Mouse (Mus musculus) hindbrain, postnatal 0 days (tissue): ENCODE data around the gene Prdm5. TPM values are rescaled to one million over a fixed set of nuclear protein-coding genes. Genes with fewer than 3 reads are reported as not detected.

ENCODE experiments used
- ATAC-seq: fragments of 200-750 bp; cut with Nextera tagmentation; 2 replicates; pipeline ENCODE4 v1.8.0; 2017; ENCODE audit warnings: mild to moderate bottlenecking, moderate TSS enrichment, moderate library complexity
- DNase-seq: peaks from one replicate; pipeline ENCODE4 v3.0.0-alpha.2; 2015; ENCODE audit warnings: low spot score
- H3K27ac ChIP-seq: fragments of 300-500 bp; sonication (generic); 2 replicates; pipeline ENCODE4 v1.5.1; 2014; ENCODE audit warnings: mild to moderate bottlenecking
- H3K27me3 ChIP-seq: fragments of 300-500 bp; sonication (generic); 2 replicates; pipeline ENCODE4 v1.6.1; 2014; ENCODE audit warnings: low read length, mixed read lengths; ENCODE audit not compliant: insufficient read depth
- H3K36me3 ChIP-seq: fragments of 300-500 bp; sonication (generic); 2 replicates; pipeline ENCODE4 v1.6.1; 2014; ENCODE audit warnings: low read length, mixed read lengths; ENCODE audit not compliant: insufficient read depth
- H3K4me1 ChIP-seq: fragments of 300-500 bp; sonication (generic); 2 replicates; pipeline ENCODE4 v1.6.1; 2014; ENCODE audit warnings: antibody characterized with exemption, low read length, mixed read lengths; ENCODE audit not compliant: insufficient read depth
- H3K4me2 ChIP-seq: fragments of 300-500 bp; sonication (generic); 2 replicates; pipeline ENCODE4 v1.6.1; 2014; ENCODE audit warnings: low read depth, mild to moderate bottlenecking, low read length, moderate library complexity, mixed read lengths
- H3K4me3 ChIP-seq: fragments of 300-500 bp; sonication (generic); 2 replicates; pipeline ENCODE4 v1.5.1; 2014; ENCODE audit warnings: low read length
- H3K9ac ChIP-seq: fragments of 300-500 bp; sonication (generic); replicated peaks from 2 replicates; pipeline ENCODE4 v1.6.1; 2014; ENCODE audit warnings: mild to moderate bottlenecking, low read length, moderate library complexity, mixed read lengths
- H3K9me3 ChIP-seq: fragments of 300-500 bp; sonication (generic); 2 replicates; pipeline ENCODE4 v1.6.1; 2016; ENCODE audit warnings: low read length, mixed read lengths
- CTCF ChIP-seq: IDR thresholded peaks from 2 replicates; pipeline ENCODE4 v1.5.1; 2016; ENCODE audit warnings: antibody characterized with exemption, control low read depth, low read depth
- WGBS: fragments of 180-500 bp; shearing (Covaris S2); extraction: QIAGEN DNeasy Blood & Tissue Kit; methylation state at CpG from one replicate; pipeline ENCODE4 v1.1.7; 2014; 5-methylcytosine and 5-hydroxymethylcytosine counted together
- polyA plus RNA-seq: library from polyadenylated mRNA; unstranded; fragments of >200 nt; fragmentation: Nextera tagmentation; extraction: Ambion mirVana; gene quantifications from 2 replicates; pipeline ENCODE4 v1.2.1, GENCODE M21; 2015
- total RNA-seq: library from RNA; depleted of rRNA; stranded (reverse); fragments of >200 nt; gene quantifications from 2 replicates; pipeline ENCODE4 v1.2.3, GENCODE M21; 2014; rRNA removed

Prdm5 gene
- total and polyA plus RNA-seq, 2 experiments from 2014 or later: 5.0 to 11.9 TPM

- DNase-seq (peak; percentile 4), ATAC-seq (peak; percentile 32; the same call in 1 of the 2 replicates)
- Histone ChIP-seq H3K4me3 (no peak overlapping the region), H3K27me3 (no peaks in the 10 kb centered on the region), H3K27ac (no peak overlapping the region), H3K4me1 (no peaks in the 10 kb centered on the region), H3K36me3 (no peaks in the 10 kb centered on the region), H3K4me2 (no peak overlapping the region), H3K9me3 (no peaks in the 10 kb centered on the region), H3K9ac (no peak overlapping the region)
- TF ChIP-seq CTCF: no peak
- 57% methylated on average over 6 of the region's 6 CpGs for WGBS
Measured at GRCm38 (mm10) chr6:65950492-65950891, 171.7 kb downstream of the Prdm5 start.

- Histone ChIP-seq H3K27ac (no peak within 1 kb of the TSS), H3K9ac (no peak within 1 kb of the TSS), H3K4me2 (no peak within 1 kb of the TSS), H3K36me3 (no peaks in the 10 kb centered on the region), H3K9me3 (no peaks in the 10 kb centered on the region), H3K27me3 (no peaks in the 10 kb centered on the region), H3K4me1 (no peaks in the 10 kb centered on the region), H3K4me3 (no peak within 1 kb of the TSS)
- DNase-seq (no peak), ATAC-seq (no peak)
- no peak for TF ChIP-seq CTCF
- WGBS: 96% methylated on average over 10 of the region's 10 CpGs
Measured at GRCm38 (mm10) chr6:65952309-65952708, 173.5 kb downstream of the Prdm5 start, which contains the start of gene 4930544G11Rik. Gene 4930544G11Rik (plus strand): TSS chr6:65952609.

GRCm38 (mm10) chr6:65969386-65970111 is 190.8 kb downstream of the Prdm5 start:
- Histone ChIP-seq H3K36me3 (no peaks in the 10 kb centered on the region), H3K4me1 (no peaks in the 10 kb centered on the region), H3K27ac (0 out of 2 replicates have a peak overlapping the region, but pooled peaks have one; percentile 27), H3K4me2 (no peak overlapping the region), H3K4me3 (no peak overlapping the region), H3K27me3 (no peaks in the 10 kb centered on the region), H3K9ac (no peak overlapping the region), H3K9me3 (no peaks in the 10 kb centered on the region)
- DNase-seq: peak; percentile 56
- ATAC-seq: peak; percentile 83
- 51% methylated on average over 6 of the region's 6 CpGs for WGBS
- TF ChIP-seq CTCF: no peak

- Histone ChIP-seq H3K36me3 (no peaks in the 10 kb centered on the region), H3K4me1 (no peaks in the 10 kb centered on the region), H3K27me3 (no peaks in the 10 kb centered on the region), H3K4me2 (peak overlapping the region; percentile 10; the same call in 1 of the 2 replicates), H3K4me3 (no peak overlapping the region), H3K27ac (no peak overlapping the region; the same call in 1 of the 2 replicates), H3K9me3 (no peaks in the 10 kb centered on the region; the same call in 1 of the 2 replicates), H3K9ac (no peak overlapping the region)
- DNase-seq (peak; percentile 11), ATAC-seq (peak; percentile 56; the same call in 1 of the 2 replicates)
- no peak for TF ChIP-seq CTCF
- 68% methylated on average over 9 of the region's 9 CpGs for WGBS
Measured at GRCm38 (mm10) chr6:65970410-65970809, 191.6 kb downstream of the Prdm5 start.

Other genes starting within 250 kb of the Prdm5 start
- 86.2 and 89.6 TPM in 2 replicates for gene Ndnf, start 107.4 kb upstream of the Prdm5 start, total RNA-seq
- 10.4 and 14.8 TPM in 2 replicates for gene Ndnf, start 107.4 kb upstream of the Prdm5 start, polyA plus RNA-seq
- gene 4930544G11Rik, start 173.6 kb downstream of the Prdm5 start, total RNA-seq: not detected in 2 replicates
- gene 4930544G11Rik, start 173.6 kb downstream of the Prdm5 start, polyA plus RNA-seq: not detected in 2 replicates